Mouse (Mus musculus) heart, postnatal 0 days (tissue): ENCODE data around the gene Gm38431.

Experiments
- CTCF ChIP-seq: IDR thresholded peaks from 2 replicates; pipeline ENCODE4 v1.5.1; 2016; ENCODE audit warnings: antibody characterized with exemption, control low read depth, low read depth
- EP300 ChIP-seq: IDR thresholded peaks from 2 replicates; pipeline ENCODE4 v1.6.1; 2016; ENCODE audit warnings: antibody characterized with exemption, low read depth

GRCm38 (mm10) chr9:21114190-21114589 lies 22.4 kb upstream of the Gm38431 start:
- no peak for TF ChIP-seq CTCF
- TF ChIP-seq EP300 = no peak
